Mouse (Mus musculus) stomach, embryonic 14.5 days (tissue): ENCODE data around the gene 4430402I18Rik. TPM values are rescaled to one million over a fixed set of nuclear protein-coding genes. Genes with fewer than 3 reads are reported as not detected.

ENCODE experiments used
- ATAC-seq: fragments of 200-750 bp; cut with Nextera tagmentation; 2 replicates; pipeline ENCODE4 v1.8.0; 2017; ENCODE audit warnings: low read depth, moderate TSS enrichment; ENCODE audit not compliant: insufficient number of reproducible peaks, insufficient read depth, low FRiP score
- H3K27ac ChIP-seq: fragments of 300-500 bp; sonication (generic); 2 replicates; pipeline ENCODE4 v1.5.1; 2014; ENCODE audit warnings: mild to moderate bottlenecking, low read length, moderate library complexity, mixed read lengths
- H3K27me3 ChIP-seq: fragments of 300-500 bp; sonication (generic); 2 replicates; pipeline ENCODE4 v1.6.1; 2014; ENCODE audit warnings: low read length, control low read depth, mixed read lengths; ENCODE audit not compliant: control insufficient read depth, insufficient read depth
- H3K36me3 ChIP-seq: fragments of 300-500 bp; sonication (generic); 2 replicates; pipeline ENCODE4 v1.6.1; 2014; ENCODE audit warnings: mild to moderate bottlenecking, control low read depth, low read length, moderate library complexity, mixed read lengths; ENCODE audit not compliant: control insufficient read depth, insufficient read depth
- H3K4me1 ChIP-seq: fragments of 300-500 bp; sonication (generic); 2 replicates; pipeline ENCODE4 v1.6.1; 2014; ENCODE audit warnings: low read length, control low read depth, mixed read lengths; ENCODE audit not compliant: control insufficient read depth, insufficient read depth
- H3K4me2 ChIP-seq: fragments of 300-500 bp; sonication (generic); replicated peaks from 2 replicates; pipeline ENCODE4 v1.6.1; 2014; ENCODE audit warnings: low read depth, low read length, control low read depth
- H3K4me3 ChIP-seq: fragments of 300-500 bp; sonication (generic); 2 replicates; pipeline ENCODE4 v1.5.1; 2014; ENCODE audit warnings: low read depth, low read length, control low read depth
- H3K9ac ChIP-seq: fragments of 300-500 bp; sonication (generic); replicated peaks from 2 replicates; pipeline ENCODE4 v1.6.1; 2014; ENCODE audit warnings: low read depth, mild to moderate bottlenecking, control low read depth, low read length, moderate library complexity, mixed read lengths
- H3K9me3 ChIP-seq: fragments of 300-500 bp; sonication (generic); 2 replicates; pipeline ENCODE4 v1.6.1; 2016; ENCODE audit warnings: low read depth, low read length, control low read depth; ENCODE audit not compliant: control insufficient read depth
- WGBS: fragments of 180-500 bp; shearing (Covaris S2); extraction: QIAGEN DNeasy Blood & Tissue Kit; methylation state at CpG from one replicate; pipeline ENCODE4 v1.1.7; 2014; 5-methylcytosine and 5-hydroxymethylcytosine counted together
- polyA plus RNA-seq: library from polyadenylated mRNA; unstranded; fragments of >200 nt; fragmentation: Nextera tagmentation; extraction: Ambion mirVana; gene quantifications from 2 replicates; pipeline ENCODE4 v1.2.1, GENCODE M21; 2014

The 4430402I18Rik gene
- polyA plus RNA-seq, 1 experiment from 2014 or later: 0.90 TPM

DNA sequence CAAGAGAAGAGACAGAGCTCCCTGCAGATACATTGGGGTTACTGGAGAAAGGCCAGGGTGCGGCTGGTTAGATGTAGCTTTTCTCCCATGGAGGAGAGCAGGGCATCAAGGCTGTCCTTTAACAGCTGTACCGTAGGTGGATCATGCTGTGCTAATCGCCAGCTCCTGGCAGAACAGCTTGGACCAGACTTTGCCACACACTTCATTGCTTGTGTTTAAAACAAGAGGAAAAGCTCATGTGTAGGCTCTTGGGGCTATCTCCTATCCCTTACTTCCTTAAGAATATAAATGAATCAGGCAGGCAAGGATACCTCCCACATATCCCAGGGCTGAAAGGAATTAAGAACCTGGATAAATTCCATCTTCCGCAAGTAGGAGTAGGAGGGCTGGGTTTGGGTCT, 64.8 kb downstream of the 4430402I18Rik start:
- 82% methylated on average over 4 of the region's 4 CpGs for WGBS
- no peak overlapping the region for H3K27ac ChIP-seq
- ATAC-seq: no peak

DNA sequence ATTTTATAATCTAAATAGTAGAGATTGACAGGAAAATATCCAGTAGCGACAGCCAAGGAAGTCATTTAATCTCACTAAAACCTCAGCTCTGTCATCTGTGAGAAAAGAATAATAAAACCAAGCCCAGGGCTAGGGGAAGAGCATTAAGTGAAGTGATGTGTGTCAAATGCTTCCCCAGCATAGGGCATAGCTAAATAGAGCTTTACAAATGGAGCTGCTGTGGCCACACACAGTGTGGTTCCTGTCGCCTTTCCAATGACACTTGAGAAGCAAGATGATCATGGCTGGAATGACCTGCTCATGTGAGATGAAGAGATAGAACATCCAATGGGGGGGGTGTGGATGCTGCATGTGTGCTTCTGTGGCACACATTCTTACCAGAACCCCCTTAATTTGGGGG, 65.5 kb downstream of the 4430402I18Rik start:
- no peak overlapping the region for H3K4me3 ChIP-seq
- H3K9me3 ChIP-seq: no peaks in the 10 kb centered on the region
- no peak overlapping the region for H3K9ac ChIP-seq
- no peaks in the 10 kb centered on the region for H3K27me3 ChIP-seq
- no peak overlapping the region for H3K4me2 ChIP-seq
- H3K4me1 ChIP-seq: no peaks in the 10 kb centered on the region
- ATAC-seq: no peak
- H3K27ac ChIP-seq: no peak overlapping the region
- WGBS: 59% methylated on average over 2 of the region's 2 CpGs
- no peaks in the 10 kb centered on the region for H3K36me3 ChIP-seq

More for the DNA sequence above, 64.8 kb downstream of the 4430402I18Rik start:
- Histone ChIP-seq H3K36me3 (no peaks in the 10 kb centered on the region), H3K4me2 (no peak overlapping the region), H3K27me3 (no peaks in the 10 kb centered on the region), H3K9me3 (no peaks in the 10 kb centered on the region), H3K4me1 (no peaks in the 10 kb centered on the region), H3K4me3 (no peak overlapping the region), H3K9ac (no peak overlapping the region)

DNA sequence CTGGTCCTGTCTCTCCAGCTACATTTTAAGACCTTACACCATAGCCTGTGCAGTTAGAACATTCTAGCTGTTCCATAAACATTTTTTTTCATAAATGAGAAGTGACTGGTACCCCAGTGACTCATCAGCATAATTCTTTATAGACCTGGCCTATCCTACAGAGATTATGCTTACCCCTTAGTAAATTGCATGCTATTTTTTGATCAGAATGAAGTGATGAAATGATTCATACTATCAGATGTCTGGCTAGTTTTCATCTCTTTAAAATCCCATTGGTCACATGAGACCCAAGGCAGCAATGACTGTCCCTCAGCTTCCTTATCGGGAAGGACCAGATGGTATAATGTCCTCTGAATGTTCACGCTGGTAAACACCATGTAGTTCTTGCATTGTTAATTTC, 66.8 kb downstream of the 4430402I18Rik start:
- WGBS: 90% methylated on average over 2 of the region's 2 CpGs
- Histone ChIP-seq H3K36me3 (no peaks in the 10 kb centered on the region), H3K27me3 (no peaks in the 10 kb centered on the region), H3K4me3 (no peak overlapping the region), H3K4me1 (no peaks in the 10 kb centered on the region), H3K4me2 (no peak overlapping the region), H3K9ac (no peak overlapping the region), H3K27ac (no peak overlapping the region), H3K9me3 (no peaks in the 10 kb centered on the region)
- no peak for ATAC-seq

DNA sequence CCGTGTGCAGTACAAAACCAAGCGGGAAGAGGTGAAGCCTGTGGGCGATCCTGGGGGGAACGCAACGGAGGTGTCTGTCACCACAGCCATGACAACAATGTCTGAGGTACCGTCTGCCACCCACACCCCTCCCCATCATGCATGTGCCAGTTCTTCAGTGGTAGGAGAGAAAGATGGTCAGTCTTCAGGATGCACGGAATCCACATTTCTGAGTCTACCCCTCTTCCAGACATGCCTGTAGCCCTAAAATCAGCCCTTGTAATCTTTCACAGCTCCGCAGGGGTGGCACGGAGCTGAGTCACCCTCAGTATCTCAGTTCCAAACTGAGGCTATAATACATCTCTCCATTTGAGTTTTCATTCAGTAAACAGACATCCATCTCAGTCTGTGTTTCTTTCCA, 70.1 kb downstream of the 4430402I18Rik start:
- no peak overlapping the region for H3K4me3 ChIP-seq
- no peaks in the 10 kb centered on the region for H3K4me1 ChIP-seq
- WGBS: 78% methylated on average over 9 of the region's 9 CpGs
- H3K27me3 ChIP-seq: no peaks in the 10 kb centered on the region
- no peak overlapping the region for H3K9ac ChIP-seq
- no peaks in the 10 kb centered on the region for H3K36me3 ChIP-seq
- no peak overlapping the region for H3K27ac ChIP-seq
- H3K9me3 ChIP-seq: no peaks in the 10 kb centered on the region
- no peak for ATAC-seq
- no peak overlapping the region for H3K4me2 ChIP-seq

DNA sequence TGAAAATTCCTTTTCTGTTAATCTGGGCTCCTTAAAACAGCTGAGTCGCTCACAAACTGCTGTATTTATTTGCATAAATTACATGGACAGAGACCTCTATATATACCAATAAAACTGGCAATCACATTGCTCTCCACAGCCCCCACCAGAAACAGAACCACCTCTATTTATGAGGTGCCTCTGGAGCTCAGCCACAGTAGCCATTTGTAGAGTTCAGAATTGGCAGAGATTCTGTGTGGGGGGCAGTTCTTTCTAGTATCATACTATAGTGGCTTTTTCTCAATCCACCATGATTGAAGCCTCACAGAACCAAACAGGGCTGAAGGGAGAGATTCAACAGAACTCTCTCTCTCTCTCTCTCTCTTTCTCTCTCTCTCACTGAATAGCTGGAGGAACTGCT, 71.0 kb downstream of the 4430402I18Rik start:
- ATAC-seq: no peak
- H3K27ac ChIP-seq: no peak overlapping the region
- no peaks in the 10 kb centered on the region for H3K9me3 ChIP-seq
- H3K4me3 ChIP-seq: no peak overlapping the region
- H3K9ac ChIP-seq: no peak overlapping the region
- no peaks in the 10 kb centered on the region for H3K4me1 ChIP-seq
- no peak overlapping the region for H3K4me2 ChIP-seq
- H3K36me3 ChIP-seq: no peaks in the 10 kb centered on the region
- no peaks in the 10 kb centered on the region for H3K27me3 ChIP-seq
- WGBS: 89% methylated on average over 1 of the region's 1 CpGs

DNA sequence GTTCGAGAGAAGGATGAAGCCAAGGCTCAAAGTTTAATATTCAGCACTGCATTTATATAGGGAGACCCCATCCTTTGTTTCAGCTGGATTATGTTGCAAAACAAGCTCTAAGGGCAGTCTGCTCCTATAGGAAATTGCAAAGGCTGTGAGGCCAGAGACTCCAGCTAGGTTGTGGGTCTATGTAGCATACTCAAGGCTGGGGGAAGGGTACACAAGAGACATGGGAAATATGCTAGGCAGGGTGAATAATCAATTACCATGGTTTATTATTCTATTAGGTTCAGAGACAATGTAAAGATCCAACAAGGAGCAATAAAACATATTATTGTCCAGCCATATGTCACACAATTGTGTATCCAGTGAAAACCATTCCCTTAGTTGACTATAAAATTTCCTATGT, 75.7 kb downstream of the 4430402I18Rik start:
- Histone ChIP-seq H3K36me3 (no peaks in the 10 kb centered on the region), H3K4me1 (no peaks in the 10 kb centered on the region), H3K4me3 (no peak overlapping the region), H3K27ac (no peak overlapping the region), H3K4me2 (no peak overlapping the region), H3K27me3 (no peaks in the 10 kb centered on the region), H3K9me3 (no peaks in the 10 kb centered on the region), H3K9ac (no peak overlapping the region)
- ATAC-seq: no peak
- WGBS: 92% methylated on average over 1 of the region's 1 CpGs

DNA sequence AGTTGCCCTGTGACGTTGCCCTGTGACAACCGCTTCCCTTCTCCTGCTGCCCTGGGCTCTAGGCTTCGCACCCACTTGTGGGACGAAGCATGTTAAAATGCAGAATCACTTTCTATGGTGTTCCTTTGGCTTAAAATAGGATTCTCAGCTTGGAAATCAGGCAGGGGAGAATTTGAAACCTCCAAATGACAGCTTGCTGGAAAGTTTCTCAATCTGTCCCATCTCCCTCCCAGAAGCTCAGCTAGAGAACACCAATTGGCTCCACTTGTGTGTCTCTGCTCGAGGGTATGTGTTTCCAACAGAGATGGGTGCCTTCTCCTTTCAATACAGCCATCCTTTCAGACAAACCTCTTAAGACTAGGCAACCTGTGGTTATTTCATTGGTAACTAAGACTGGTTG, 76.4 kb downstream of the 4430402I18Rik start:
- Histone ChIP-seq H3K4me2 (no peak overlapping the region), H3K36me3 (no peaks in the 10 kb centered on the region), H3K27me3 (no peaks in the 10 kb centered on the region), H3K27ac (no peak overlapping the region), H3K9me3 (no peaks in the 10 kb centered on the region), H3K4me1 (no peaks in the 10 kb centered on the region), H3K4me3 (no peak overlapping the region), H3K9ac (no peak overlapping the region)
- WGBS: 74% methylated on average over 5 of the region's 5 CpGs
- no peak for ATAC-seq

DNA sequence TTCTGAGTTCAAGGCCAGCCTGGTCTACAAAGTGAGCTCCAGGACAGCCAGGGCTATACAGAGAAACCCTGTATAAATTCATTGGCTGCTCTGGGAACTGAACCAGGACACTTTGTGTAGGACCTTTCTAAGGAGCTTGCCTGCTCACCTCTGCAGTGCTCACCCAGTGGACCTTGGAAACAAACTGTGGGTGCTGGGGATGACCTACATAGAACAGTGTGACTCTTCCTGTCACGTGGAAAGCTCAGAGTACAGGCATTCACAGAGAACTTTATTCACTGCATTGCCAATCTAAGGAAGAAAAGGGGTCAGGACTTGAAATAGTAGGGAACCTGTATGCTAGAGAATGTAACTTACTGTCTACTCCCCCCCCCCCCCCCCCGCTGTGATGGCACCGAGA, 78.3 kb downstream of the 4430402I18Rik start:
- 68% methylated on average over 3 of the region's 3 CpGs for WGBS

DNA sequence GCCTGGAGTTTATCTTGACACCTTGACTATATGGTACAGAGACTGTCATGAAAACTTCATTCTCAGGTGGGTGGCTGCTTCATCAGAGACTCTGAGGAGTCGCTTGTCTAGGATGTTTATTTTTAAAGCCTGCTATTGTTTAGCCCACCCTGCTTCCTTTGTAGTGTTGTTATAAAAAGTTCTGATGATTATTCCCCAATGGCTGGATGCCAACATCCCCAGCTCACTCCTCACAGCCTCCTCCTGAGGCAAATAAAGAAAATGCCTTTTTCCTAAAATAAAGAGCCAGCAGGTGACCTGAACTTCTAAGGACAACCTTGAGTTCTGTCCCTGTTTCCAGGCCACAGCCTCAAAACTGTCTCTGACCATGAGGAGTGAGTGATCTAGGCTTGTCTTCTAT, 79.1 kb downstream of the 4430402I18Rik start:
- Histone ChIP-seq H3K4me1 (no peaks in the 10 kb centered on the region), H3K27me3 (no peaks in the 10 kb centered on the region), H3K4me2 (no peak overlapping the region), H3K4me3 (no peak overlapping the region), H3K9ac (no peak overlapping the region), H3K36me3 (no peaks in the 10 kb centered on the region), H3K27ac (no peak overlapping the region), H3K9me3 (no peaks in the 10 kb centered on the region)
- ATAC-seq: no peak
- 27% methylated on average over 1 of the region's 1 CpGs for WGBS

More for the DNA sequence above, 78.3 kb downstream of the 4430402I18Rik start:
- Histone ChIP-seq H3K9ac (no peak overlapping the region), H3K9me3 (no peaks in the 10 kb centered on the region), H3K4me2 (no peak overlapping the region), H3K27ac (no peak overlapping the region), H3K4me3 (no peak overlapping the region), H3K27me3 (no peaks in the 10 kb centered on the region), H3K36me3 (no peaks in the 10 kb centered on the region), H3K4me1 (no peaks in the 10 kb centered on the region)
- ATAC-seq: no peak
